Mouse (Mus musculus): ENCODE results near the gene Fbxo11. TPM values are rescaled to one million over a fixed set of nuclear protein-coding genes. Genes with fewer than 3 reads are reported as not detected.
A peak's percentile ranks its signal among the peaks of the same experiment; 100 is the strongest.

Gene Fbxo11
- polyA plus RNA-seq, 1 experiment: 95.2 TPM

DNA sequence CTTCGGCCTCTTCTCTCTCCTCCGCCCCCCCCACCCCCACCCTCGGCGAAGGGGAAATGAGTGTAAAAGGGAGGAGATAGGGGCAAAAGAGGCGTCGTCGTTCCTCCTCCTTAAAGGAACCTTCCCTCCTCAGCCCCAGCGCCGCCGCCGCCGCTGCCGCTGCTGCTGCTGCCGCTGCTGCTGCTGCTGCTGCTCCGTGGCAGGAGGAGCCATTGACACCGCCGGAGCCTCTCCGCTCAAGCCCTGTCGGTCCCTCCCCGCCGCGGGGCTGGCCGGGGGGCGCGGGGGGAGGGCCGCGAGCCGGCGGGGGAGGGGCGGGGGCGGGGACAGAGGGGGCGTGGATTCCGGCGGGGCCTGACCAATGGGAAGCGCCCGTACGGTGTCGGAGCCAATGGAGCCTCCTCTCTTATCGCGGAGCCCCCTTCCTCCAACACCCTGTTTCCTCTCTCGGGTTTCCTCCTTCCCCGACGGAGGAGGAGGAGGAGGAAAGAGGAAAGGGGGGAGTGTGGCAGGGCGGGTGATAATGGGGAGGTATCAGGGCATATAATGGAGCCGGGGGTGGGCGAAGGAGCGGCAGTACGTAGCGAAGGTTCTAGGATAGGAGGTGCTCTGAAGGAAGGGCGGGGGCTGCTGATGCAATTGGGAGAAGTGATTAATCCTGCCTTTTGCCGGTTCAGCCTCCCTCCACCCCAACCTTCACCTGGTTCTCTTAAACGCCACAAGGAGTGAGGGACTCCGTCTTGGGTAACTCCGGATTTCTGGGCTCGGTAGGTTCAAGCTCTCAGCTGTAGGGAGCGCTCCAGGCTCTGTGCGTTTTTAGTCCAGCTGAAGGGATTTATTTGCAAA is 933 bp upstream of the Fbxo11 start:
- DNase-seq (ENCODE audit: low read depth): peak; percentile 99
- TF ChIP-seq POLR2A (IDR thresholded peaks at IDR 0.05; ENCODE audit: borderline replicate concordance, extremely low read depth, insufficient read depth, insufficient read length, poor library complexity, severe bottlenecking) (peak; percentile 82), CTCF (IDR thresholded peaks at IDR 0.05; ENCODE audit: borderline replicate concordance, extremely low read depth, insufficient read depth, insufficient read length) (peak; percentile 59)

DNA sequence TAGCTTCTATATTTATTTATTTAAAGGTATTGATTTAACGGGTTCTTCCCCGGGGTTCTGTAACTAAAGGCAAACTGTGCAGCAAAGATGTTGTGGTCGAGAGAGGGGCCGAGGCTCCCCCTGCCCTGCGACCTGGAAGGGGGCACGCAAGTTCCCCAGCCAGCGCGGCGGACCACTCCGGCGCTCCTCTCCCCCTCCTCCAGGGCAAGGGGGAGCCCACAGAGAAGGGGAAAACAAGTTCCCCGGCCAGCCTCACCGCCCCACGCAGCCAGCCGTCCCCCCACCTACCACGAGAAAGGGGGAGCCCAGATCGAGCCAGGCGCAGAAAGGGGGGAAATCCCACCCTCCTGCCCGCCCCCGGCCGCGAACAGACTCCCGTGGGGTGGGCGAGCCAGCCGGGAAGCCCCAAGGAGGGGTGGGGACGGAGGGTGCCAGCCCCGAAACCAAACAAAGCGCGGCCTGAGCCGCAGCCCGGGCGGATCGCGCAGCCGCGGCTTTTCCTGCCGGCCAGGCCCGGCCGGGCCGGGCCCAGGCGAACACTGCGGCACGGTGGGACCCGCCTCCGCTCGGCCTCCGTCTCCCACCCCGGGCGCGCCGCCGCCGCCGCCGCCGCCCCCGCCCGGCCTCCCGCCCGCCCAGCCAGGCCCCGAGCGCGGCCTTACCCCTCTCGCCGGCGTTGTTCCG is 602 bp downstream of the Fbxo11 start:
- TF ChIP-seq CTCF (IDR thresholded peaks at IDR 0.05; ENCODE audit: borderline replicate concordance, extremely low read depth, insufficient read depth, insufficient read length) (no peak), POLR2A (IDR thresholded peaks at IDR 0.05; ENCODE audit: borderline replicate concordance, extremely low read depth, insufficient read depth, insufficient read length, poor library complexity, severe bottlenecking) (0 out of 2 replicates have a peak, but pooled peaks have one; percentile 11)
- peak; percentile 74 for DNase-seq (ENCODE audit: low read depth)

DNA sequence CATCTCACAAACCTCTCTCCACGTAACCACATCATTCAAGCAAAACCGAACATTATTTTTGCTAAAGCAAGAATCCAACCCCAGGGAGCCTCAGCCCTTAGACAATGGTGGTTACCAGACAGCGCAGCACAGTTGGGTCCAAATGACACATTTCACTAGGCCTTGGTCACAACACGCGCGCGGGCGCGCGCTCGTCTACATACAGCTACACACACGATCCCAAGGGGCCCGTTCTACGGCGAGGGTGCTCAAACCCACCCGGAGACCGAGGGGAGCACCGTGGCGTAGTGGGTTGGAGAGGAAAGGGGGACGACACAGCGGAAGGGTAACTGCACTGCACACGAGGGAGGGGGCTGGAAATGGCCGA is 1.1 kb downstream of the Fbxo11 start:
- no peak for TF ChIP-seq CTCF (IDR thresholded peaks at IDR 0.05; ENCODE audit: borderline replicate concordance, extremely low read depth, insufficient read depth, insufficient read length)
- TF ChIP-seq POLR2A (IDR thresholded peaks at IDR 0.05; ENCODE audit: borderline replicate concordance, extremely low read depth, insufficient read depth, insufficient read length, poor library complexity, severe bottlenecking): peak; percentile 13; the same call in 1 of the 2 replicates
- DNase-seq (ENCODE audit: low read depth): peak; percentile 87

DNA sequence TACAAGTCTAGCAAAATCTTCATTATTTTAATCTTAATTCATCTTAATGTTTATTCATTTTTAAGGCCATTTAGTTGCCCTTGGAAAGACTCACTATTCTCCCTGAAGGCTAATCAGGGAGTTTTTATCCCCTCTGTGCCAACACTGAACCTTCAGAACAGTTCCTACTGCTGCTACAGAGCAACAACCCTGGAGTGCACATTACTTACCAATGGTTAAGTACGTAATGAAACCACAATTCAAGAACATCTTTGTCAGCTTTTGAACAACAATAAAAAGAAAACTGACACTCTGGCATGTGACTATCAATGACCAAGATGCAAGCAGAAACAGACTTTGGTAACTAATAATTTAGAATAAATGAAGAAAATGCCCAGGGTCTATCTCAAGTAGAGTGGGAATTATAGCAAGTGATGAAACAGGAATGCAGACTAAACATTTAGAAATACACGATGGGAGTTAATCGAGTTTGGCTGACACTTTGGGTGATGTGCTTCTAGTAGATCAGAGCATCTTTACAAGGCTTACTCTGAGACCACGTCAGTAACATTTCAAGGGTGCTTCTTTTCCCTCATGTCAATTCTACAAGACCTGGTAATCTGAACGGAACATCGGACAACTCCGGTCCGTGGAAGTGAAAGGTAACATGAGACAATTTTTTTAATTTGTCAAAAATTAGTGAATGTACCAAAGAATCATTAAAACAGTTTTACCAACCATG is 2.1 kb downstream of the Fbxo11 start:
- TF ChIP-seq POLR2A (IDR thresholded peaks at IDR 0.05; ENCODE audit: borderline replicate concordance, extremely low read depth, insufficient read depth, insufficient read length, poor library complexity, severe bottlenecking) (no peak), CTCF (IDR thresholded peaks at IDR 0.05; ENCODE audit: borderline replicate concordance, extremely low read depth, insufficient read depth, insufficient read length) (no peak)
- peak; percentile 30 for DNase-seq (ENCODE audit: low read depth)

DNA sequence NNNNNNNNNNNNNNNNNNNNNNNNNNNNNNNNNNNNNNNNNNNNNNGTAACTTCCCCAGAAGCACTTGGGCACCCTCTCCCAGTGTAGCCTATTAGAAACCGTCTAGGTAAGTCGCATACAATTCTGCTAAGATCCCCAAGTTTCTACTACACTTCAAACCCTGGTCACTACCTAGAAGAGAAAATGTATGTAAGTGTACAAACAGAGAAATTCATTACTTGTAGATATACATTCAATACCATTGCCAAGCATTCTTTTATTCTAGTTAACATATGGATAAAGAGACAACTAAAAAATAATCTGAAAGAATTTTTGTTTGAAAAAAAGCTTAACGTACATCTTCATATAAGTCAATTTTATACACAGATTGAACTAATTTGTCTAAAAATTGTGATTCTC is 3.1 kb downstream of the Fbxo11 start:
- no peak for DNase-seq (ENCODE audit: low read depth)
- TF ChIP-seq POLR2A (IDR thresholded peaks at IDR 0.05; ENCODE audit: borderline replicate concordance, extremely low read depth, insufficient read depth, insufficient read length, poor library complexity, severe bottlenecking): no peak

DNA sequence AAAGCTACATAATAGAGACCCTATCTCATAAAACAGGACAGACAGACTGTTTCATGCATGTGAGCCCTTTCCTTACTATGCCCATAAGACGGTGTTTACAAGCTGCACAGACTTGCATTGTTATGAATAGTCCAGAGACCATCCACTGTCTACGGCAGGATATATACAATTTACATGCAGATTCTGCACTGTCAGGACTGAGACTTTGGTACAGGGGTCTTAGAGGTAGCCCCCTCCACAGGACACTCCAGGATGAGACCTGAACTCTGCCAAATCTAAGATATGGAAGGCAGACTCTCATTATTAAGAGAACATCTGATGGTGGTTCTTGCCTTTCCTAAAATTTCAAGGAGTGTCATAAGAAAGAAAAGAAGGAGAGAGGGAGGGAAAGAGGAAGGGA is 6.8 kb downstream of the Fbxo11 start:
- TF ChIP-seq CTCF (IDR thresholded peaks at IDR 0.05; ENCODE audit: borderline replicate concordance, extremely low read depth, insufficient read depth, insufficient read length) (no peak), POLR2A (IDR thresholded peaks at IDR 0.05; ENCODE audit: borderline replicate concordance, extremely low read depth, insufficient read depth, insufficient read length, poor library complexity, severe bottlenecking) (no peak)
- no peak for DNase-seq (ENCODE audit: low read depth)

DNA sequence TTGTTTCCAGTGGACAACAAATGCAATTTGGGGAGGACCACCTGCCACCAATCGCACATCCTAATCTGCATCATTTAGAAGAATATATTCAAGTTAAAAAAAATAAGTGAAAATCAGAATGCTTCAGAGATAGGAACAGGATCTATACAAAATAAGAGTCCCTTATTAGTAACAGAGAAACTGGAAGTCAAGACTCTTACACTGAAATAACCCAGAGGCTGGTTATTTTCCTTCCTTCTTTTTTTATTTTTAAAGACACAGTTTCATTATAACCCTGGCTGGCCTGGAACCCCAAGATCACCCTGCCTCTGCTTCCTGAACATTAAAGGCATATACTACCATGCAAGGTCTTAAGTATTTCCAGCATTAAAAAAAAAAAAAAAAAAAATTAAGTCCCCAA is 7.2 kb downstream of the Fbxo11 start:
- peak; percentile 34 for DNase-seq (ENCODE audit: low read depth)
- TF ChIP-seq POLR2A (IDR thresholded peaks at IDR 0.05; ENCODE audit: borderline replicate concordance, extremely low read depth, insufficient read depth, insufficient read length, poor library complexity, severe bottlenecking) (no peak), CTCF (IDR thresholded peaks at IDR 0.05; ENCODE audit: borderline replicate concordance, extremely low read depth, insufficient read depth, insufficient read length) (no peak)

DNA sequence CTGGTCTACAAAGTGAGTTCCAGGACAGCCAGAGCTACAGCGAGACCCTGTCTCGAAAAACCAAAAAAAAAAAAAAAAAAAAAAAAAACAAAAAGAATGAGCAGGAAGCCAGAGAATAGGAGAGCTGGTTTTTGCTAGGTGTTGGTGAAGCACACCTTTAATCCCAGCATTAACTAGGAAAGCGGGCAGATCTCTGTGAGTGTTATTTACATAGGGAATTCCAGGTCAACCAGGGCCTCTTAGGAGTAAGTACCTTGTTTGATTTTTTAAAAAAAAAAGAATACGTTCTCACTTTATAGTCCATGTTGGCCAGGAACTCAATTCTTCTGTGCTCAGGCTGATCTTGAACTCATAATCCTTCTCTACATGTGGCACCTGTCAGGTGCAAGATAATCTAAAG is 13.4 kb downstream of the Fbxo11 start:
- TF ChIP-seq POLR2A (IDR thresholded peaks at IDR 0.05; ENCODE audit: borderline replicate concordance, extremely low read depth, insufficient read depth, insufficient read length, poor library complexity, severe bottlenecking): no peak
- no peak for TF ChIP-seq CTCF (IDR thresholded peaks at IDR 0.05; ENCODE audit: borderline replicate concordance, extremely low read depth, insufficient read depth, insufficient read length)
- no peak for DNase-seq (ENCODE audit: low read depth)

DNA sequence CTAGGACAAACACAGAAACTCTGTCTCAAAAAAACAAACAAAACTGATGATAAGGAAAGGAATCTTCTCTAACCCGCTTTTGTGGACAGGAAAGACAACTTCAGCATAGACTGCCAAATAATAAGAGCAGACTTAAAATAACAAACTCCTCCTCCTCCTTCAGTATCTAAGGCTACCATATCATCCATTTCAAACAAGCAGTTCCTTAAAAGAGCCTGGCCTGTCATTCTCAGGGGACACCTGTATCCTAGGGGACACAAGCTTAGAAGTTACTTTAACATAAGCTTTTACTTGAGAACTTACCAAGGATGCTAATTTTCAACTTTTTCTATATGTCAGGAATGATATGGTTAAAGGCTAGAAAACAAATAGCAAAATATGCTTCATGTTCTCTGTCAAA is 14.2 kb downstream of the Fbxo11 start:
- DNase-seq (ENCODE audit: low read depth): no peak
- TF ChIP-seq POLR2A (IDR thresholded peaks at IDR 0.05; ENCODE audit: borderline replicate concordance, extremely low read depth, insufficient read depth, insufficient read length, poor library complexity, severe bottlenecking) (no peak), CTCF (IDR thresholded peaks at IDR 0.05; ENCODE audit: borderline replicate concordance, extremely low read depth, insufficient read depth, insufficient read length) (no peak)

DNA sequence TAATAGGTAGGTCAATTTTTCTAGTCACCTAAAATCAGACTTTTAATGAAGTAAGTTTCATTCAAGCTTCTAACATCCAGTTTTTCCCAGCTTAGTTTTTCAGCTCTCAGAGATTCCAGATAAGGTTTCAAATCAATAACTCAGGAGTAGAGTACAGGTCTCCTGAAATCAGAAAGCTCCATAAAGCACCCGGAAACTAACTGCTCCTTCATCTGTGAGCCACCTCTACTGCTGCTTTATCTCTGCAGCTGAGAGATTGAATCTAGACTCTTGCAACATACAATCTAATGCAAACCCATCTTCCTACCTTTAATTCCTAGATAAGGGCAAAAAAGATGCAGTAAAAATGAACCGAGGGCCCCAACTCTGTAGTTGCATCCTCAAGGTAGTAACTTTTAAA is 14.8 kb downstream of the Fbxo11 start:
- no peak for DNase-seq (ENCODE audit: low read depth)
- TF ChIP-seq POLR2A (IDR thresholded peaks at IDR 0.05; ENCODE audit: borderline replicate concordance, extremely low read depth, insufficient read depth, insufficient read length, poor library complexity, severe bottlenecking) (no peak), CTCF (IDR thresholded peaks at IDR 0.05; ENCODE audit: borderline replicate concordance, extremely low read depth, insufficient read depth, insufficient read length) (no peak)
